Mouse (Mus musculus) liver, embryonic 13.5 days (tissue): ENCODE data around the gene Nicn1. TPM values are rescaled to one million over a fixed set of nuclear protein-coding genes. Genes with fewer than 3 reads are reported as not detected.
"Not testable (repeated sequence)": the region's sequence is repeated elsewhere in the genome, so short reads cannot be mapped to it uniquely, and the experiment has no call there.

Experiments
- ATAC-seq: fragments of 200-750 bp; cut with Nextera tagmentation; 2 replicates; pipeline ENCODE4 v1.8.0; 2017; ENCODE audit warnings: low read depth, mild to moderate bottlenecking, moderate number of reproducible peaks, moderate library complexity
- DNase-seq: peaks from one replicate; pipeline ENCODE4 v3.0.0; 2022
- H3K27ac ChIP-seq: fragments of 300-500 bp; sonication (generic); 2 replicates; pipeline ENCODE4 v1.5.1; 2015; ENCODE audit warnings: moderate library complexity, mild to moderate bottlenecking, inconsistent platforms
- H3K27me3 ChIP-seq: fragments of 300-500 bp; sonication (generic); 2 replicates; pipeline ENCODE4 v1.6.1; 2015; ENCODE audit warnings: mild to moderate bottlenecking, inconsistent platforms
- H3K36me3 ChIP-seq: fragments of 300-500 bp; sonication (generic); 2 replicates; pipeline ENCODE4 v1.6.1; 2015; ENCODE audit warnings: mild to moderate bottlenecking, inconsistent platforms
- H3K4me1 ChIP-seq: fragments of 300-500 bp; sonication (generic); replicated peaks from 2 replicates; pipeline ENCODE4 v1.6.1; 2015; ENCODE audit warnings: inconsistent platforms
- H3K4me2 ChIP-seq: fragments of 300-500 bp; sonication (generic); 2 replicates; pipeline ENCODE4 v1.6.1; 2015; ENCODE audit warnings: inconsistent platforms, mild to moderate bottlenecking, moderate library complexity
- H3K4me3 ChIP-seq: fragments of 300-500 bp; sonication (generic); replicated peaks from 2 replicates; pipeline ENCODE4 v1.5.1; 2015; ENCODE audit warnings: mild to moderate bottlenecking, inconsistent platforms
- H3K9ac ChIP-seq: fragments of 300-500 bp; sonication (generic); 2 replicates; pipeline ENCODE4 v1.6.1; 2015; ENCODE audit warnings: mild to moderate bottlenecking, inconsistent platforms
- H3K9me3 ChIP-seq: fragments of 300-500 bp; sonication (generic); replicated peaks from 2 replicates; pipeline ENCODE4 v1.6.1; 2016; ENCODE audit warnings: inconsistent platforms
- WGBS: fragments of 180-500 bp; shearing (Covaris S2); methylation state at CpG from one replicate; pipeline ENCODE4 v1.1.7; 2015; ENCODE audit not compliant: insufficient replicate concordance; 5-methylcytosine and 5-hydroxymethylcytosine counted together
- polyA plus RNA-seq: library from polyadenylated mRNA; unstranded; fragments of >200 nt; fragmentation: Nextera tagmentation; extraction: Ambion mirVana; gene quantifications from 2 replicates; pipeline ENCODE4 v1.2.1, GENCODE M21; 2015

The Nicn1 gene
- polyA plus RNA-seq, 1 experiment from 2014 or later = 4.7 TPM

DNA sequence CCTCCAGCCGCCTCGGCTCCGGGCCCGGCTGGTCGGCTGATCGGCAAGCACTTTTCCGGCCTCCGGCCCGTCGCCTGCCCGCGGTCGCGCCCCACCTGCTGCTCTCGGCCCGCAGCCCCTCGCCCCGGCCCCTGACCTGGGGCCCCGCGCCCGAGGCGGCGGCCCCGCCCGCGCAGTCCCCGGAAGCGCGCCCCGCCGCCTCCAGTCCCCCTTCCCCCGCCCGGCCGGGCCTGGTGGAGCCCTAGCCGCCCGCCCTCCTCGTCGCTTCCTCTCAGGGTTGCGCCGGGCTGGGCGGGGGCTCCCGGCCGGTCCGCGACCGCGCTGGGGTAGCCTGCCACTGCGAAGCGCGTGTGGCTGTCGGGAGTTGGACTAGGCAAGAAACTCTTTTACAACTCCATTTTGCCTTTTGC, 16.3 kb downstream of the Nicn1 start:
- peaks cover 65% of the 10 kb centered on the region for H3K4me1 ChIP-seq
- peak overlapping the region; percentile 99 for H3K9ac ChIP-seq
- H3K27ac ChIP-seq = peak overlapping the region; percentile 100
- no peaks in the 10 kb centered on the region for H3K27me3 ChIP-seq
- H3K4me2 ChIP-seq = peak overlapping the region; percentile 92
- peak; percentile 75 for DNase-seq
- peak overlapping the region; percentile 96 for H3K4me3 ChIP-seq
- ATAC-seq = peak; percentile 78
- H3K9me3 ChIP-seq = no peaks in the 10 kb centered on the region
- WGBS = under 1% methylated on average over 51 of the region's 51 CpGs
- peaks cover 28% of the 10 kb centered on the region for H3K36me3 ChIP-seq

DNA sequence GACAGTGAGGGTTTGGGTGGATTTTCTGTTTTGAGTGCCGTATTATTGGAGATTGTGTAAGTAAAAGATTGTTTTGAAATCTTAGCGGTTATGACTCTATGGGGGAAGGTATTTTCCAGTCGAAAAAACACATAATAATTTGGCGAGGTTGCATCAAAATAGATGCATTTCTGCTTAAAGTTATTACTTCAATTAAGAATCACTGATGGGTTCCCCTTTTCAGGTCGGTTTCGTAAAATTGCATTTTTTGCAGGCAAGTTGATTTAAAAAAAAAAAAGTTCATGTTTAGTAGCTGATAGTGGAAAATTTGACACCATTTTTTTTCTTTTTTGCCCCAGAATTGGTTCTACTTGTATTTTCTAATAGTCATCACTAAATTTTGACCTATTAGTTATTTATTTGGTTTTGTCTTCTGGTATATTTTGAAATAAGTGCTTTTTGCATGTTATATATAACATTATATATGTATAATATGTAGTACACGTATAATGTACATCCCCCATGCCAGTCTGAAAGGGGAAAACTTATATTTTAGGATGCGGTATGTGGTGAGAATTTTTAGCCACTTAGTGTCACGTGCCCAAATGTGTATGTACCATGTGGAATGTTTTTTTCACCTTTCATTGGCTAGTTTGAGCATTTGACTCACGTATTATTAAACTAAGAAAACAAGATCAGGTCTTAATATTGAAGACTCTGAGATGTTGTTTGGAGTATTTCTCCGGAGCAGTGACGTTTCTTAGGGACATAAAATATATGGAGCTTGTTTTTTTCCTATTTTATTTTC, 17.0 kb downstream of the Nicn1 start:
- WGBS = 6% methylated on average over 12 of the region's 12 CpGs
- DNase-seq (no peak), ATAC-seq (no peak)
- H3K27me3 ChIP-seq = no peaks in the 10 kb centered on the region
- H3K9ac ChIP-seq = peak overlapping the region; percentile 99
- H3K4me3 ChIP-seq = peak overlapping the region; percentile 96
- peaks cover 31% of the 10 kb centered on the region for H3K36me3 ChIP-seq
- peaks cover 71% of the 10 kb centered on the region for H3K4me1 ChIP-seq
- no peaks in the 10 kb centered on the region for H3K9me3 ChIP-seq
- H3K27ac ChIP-seq = peak overlapping the region; percentile 100
- peak overlapping the region; percentile 92 for H3K4me2 ChIP-seq

DNA sequence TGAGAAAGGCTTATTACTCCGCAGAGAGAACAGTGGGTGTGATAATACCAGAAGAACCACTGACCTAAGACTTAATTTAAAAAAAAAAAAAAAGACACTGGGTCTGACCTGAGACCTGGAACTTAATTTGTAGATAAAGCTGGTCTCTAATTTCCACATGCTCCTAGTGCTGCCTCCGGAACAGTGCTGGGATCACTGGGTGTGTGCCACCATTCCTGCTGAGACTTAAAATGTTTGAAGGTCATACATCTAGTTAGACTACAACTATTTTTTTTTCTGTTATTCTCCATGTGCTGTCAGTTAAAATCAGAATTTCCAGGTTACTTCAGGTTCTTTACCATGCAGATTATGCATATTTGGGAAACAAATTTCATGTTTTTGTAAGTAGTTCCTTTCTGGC, 17.9 kb downstream of the Nicn1 start:
- Histone ChIP-seq H3K27me3 (no peaks in the 10 kb centered on the region), H3K4me1 (peaks cover 77% of the 10 kb centered on the region), H3K4me2 (peak overlapping the region; percentile 92), H3K36me3 (peaks cover 22% of the 10 kb centered on the region), H3K9me3 (no peaks in the 10 kb centered on the region), H3K4me3 (peak overlapping the region; percentile 96), H3K9ac (peak overlapping the region; percentile 99), H3K27ac (peak overlapping the region; percentile 82)
- WGBS = 36% methylated on average over 2 of the region's 2 CpGs
- DNase-seq = no peak
- no peak for ATAC-seq

DNA sequence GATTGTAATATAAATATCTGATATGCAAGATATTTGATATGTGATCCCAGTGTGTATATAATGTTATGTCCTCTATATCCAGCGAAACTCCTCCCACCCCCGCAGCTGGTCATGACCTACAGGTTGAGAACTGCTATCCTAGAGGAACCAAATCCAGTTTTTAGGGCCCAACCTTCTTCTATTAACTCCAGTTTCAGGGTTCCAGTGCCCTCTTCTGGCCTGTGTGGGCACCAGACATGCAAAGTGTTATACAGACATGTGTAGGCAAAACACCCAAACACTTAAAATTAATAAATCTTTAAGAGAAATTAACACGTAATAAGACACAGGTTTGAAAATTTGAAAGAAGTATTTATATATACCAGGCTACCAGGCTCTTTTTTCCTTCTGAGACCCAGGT, 27.3 kb downstream of the Nicn1 start:
- 89% methylated on average over 3 of the region's 3 CpGs for WGBS
- H3K27me3 ChIP-seq = no peaks in the 10 kb centered on the region
- no peak overlapping the region for H3K4me2 ChIP-seq
- DNase-seq (no peak), ATAC-seq (no peak)
- H3K36me3 ChIP-seq = peaks cover 69% of the 10 kb centered on the region
- H3K27ac ChIP-seq = no peak overlapping the region
- no peaks in the 10 kb centered on the region for H3K9me3 ChIP-seq
- H3K9ac ChIP-seq = no peak overlapping the region
- H3K4me1 ChIP-seq = peaks cover 31% of the 10 kb centered on the region
- no peak overlapping the region for H3K4me3 ChIP-seq

DNA sequence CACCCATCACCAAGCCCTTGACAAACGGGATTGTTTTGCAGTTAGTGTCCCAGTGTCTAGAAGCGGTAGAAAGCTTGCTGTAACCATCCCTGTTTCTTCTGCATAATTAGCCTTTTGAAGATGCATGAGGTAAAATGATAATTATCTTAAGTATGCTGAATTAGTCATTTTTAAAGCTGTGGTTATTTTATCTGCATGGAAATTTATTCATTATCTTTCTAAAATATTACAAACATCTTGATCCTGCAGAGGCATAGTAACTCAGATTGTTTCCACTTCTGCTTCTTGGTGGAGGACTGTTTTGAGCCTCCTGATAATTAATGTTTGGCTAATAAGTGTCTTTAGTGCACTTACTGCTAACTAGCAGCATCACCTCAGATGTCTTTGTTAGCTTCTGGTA, 28.2 kb downstream of the Nicn1 start:
- no peaks in the 10 kb centered on the region for H3K9me3 ChIP-seq
- 80% methylated on average over 2 of the region's 2 CpGs for WGBS
- no peak overlapping the region for H3K9ac ChIP-seq
- peaks cover 68% of the 10 kb centered on the region for H3K36me3 ChIP-seq
- no peaks in the 10 kb centered on the region for H3K27me3 ChIP-seq
- H3K4me1 ChIP-seq = peaks cover 29% of the 10 kb centered on the region; the same call in 1 of the 2 replicates
- no peak for ATAC-seq
- H3K4me3 ChIP-seq = no peak overlapping the region
- no peak overlapping the region for H3K4me2 ChIP-seq
- no peak overlapping the region for H3K27ac ChIP-seq
- DNase-seq = no peak

DNA sequence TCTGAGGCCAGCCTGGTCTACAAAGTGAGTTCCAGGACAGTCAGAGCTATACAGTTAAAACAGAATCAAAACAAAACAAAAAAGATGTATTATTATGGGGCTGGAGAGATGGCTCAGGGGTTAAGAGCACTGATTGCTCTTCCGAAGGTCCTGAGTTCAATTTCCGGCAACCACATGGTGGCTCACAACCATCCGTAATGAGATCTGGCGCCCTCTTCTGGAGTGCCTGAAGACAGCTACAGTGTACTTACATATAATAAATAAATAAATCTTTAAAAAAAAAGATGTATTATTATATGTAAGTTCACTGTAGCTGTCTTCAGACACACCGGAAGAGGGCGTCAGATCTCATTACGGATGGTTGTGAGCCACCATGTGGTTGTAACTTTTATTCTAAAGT, 31.8 kb downstream of the Nicn1 start:
- not testable (repeated sequence) for H3K9ac ChIP-seq, H3K27me3 ChIP-seq, H3K27ac ChIP-seq, ATAC-seq, H3K9me3 ChIP-seq, H3K4me3 ChIP-seq, H3K4me2 ChIP-seq, DNase-seq
- Histone ChIP-seq H3K36me3 (peaks cover 70% of the 10 kb centered on the region), H3K4me1 (peaks cover 42% of the 10 kb centered on the region)
- 91% methylated on average over 7 of the region's 7 CpGs for WGBS

DNA sequence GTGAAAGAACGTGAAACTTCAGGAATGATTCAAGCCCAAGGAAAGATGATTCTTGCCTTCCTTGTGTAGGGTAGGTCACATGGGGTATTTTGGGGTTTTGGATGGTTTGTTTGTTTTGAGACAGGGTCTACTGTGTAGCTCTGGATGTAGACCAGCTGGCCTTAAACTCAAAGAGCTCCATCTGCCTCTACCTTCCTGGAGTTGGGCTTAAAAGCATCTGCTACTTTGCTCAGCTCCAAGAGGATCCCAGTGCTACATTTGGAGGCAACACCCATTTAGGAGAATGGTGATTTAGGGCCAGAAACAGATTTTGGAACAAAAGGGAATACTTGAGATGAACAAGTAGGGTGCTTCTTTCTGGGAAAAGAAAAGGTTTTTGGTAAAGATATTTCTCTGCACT, 34.6 kb downstream of the Nicn1 start:
- peak overlapping the region; percentile 25; the same call in 1 of the 2 replicates for H3K27ac ChIP-seq
- WGBS = 86% methylated on average over 1 of the region's 1 CpGs
- H3K36me3 ChIP-seq = peaks cover 79% of the 10 kb centered on the region
- H3K9ac ChIP-seq = peak overlapping the region; percentile 3; the same call in 1 of the 2 replicates
- DNase-seq (no peak), ATAC-seq (no peak)
- no peak overlapping the region for H3K4me3 ChIP-seq
- H3K4me2 ChIP-seq = no peak overlapping the region
- peaks cover 34% of the 10 kb centered on the region for H3K4me1 ChIP-seq
- H3K9me3 ChIP-seq = no peaks in the 10 kb centered on the region
- no peaks in the 10 kb centered on the region for H3K27me3 ChIP-seq

DNA sequence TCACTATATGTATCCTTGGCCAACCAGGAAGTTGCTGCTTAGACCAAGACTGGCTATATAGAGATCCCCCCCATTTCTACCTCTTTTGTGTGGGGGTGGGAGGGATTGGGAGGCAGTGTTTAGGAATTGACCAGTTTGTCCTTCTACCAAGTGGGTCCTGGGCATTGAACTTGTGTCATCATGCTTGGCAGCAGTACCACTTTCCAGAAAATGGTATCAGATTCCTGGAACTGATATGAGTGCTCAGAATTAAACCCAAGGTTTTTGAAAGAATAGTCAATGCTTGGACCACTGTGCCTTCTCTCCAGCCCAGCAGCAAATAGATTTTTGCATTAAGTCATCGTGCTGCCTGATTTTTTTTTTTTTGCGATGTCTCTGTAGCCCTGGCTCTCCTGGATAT, 35.6 kb downstream of the Nicn1 start:
- Histone ChIP-seq H3K9me3 (no peaks in the 10 kb centered on the region), H3K4me3 (no peak overlapping the region), H3K4me1 (peaks cover 34% of the 10 kb centered on the region), H3K27me3 (no peaks in the 10 kb centered on the region), H3K27ac (no peak overlapping the region), H3K4me2 (no peak overlapping the region), H3K9ac (no peak overlapping the region), H3K36me3 (peaks cover 79% of the 10 kb centered on the region)
- ATAC-seq (no peak), DNase-seq (no peak)
- WGBS = 91% methylated on average over 2 of the region's 2 CpGs

DNA sequence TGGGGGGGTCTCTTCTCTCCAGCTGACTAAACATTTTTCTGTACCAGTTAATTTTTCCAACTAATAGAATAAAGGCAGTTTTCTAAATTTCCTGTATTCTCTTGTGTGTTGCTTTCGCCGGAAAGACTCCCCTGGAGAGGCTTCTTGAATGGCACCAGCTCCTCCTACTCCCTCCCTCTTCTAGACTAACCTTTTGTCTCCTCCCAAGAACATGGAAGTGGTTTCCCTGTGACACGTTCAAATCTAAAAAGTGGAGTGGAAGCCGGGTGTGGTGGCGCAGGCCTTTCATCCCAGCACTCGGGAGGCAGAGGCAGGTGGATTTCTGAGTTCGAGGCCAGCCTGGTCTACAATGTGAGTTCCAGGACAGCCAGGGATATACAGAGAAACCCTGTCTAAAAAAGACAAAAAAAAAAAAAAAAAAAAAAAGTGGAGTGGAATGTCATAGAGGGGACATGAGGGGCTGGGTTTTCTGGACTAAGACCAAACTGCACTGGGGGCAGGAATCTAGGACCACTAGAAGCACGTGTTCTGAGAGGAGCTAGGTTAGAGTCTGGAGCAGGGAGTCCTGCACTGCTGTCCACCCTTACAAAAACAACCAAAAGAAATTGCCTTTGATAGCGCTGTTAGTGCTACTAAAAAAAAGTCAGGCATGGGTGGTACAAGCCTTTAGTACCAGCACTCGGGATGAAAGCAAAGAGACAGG, 47.8 kb downstream of the Nicn1 start:
- ATAC-seq (no peak), DNase-seq (no peak)
- WGBS = 46% methylated on average over 10 of the region's 10 CpGs
- peak overlapping the region; percentile 100 for H3K27ac ChIP-seq
- no peaks in the 10 kb centered on the region for H3K27me3 ChIP-seq
- H3K4me3 ChIP-seq = peak overlapping the region; percentile 92
- H3K4me2 ChIP-seq = peak overlapping the region; percentile 76
- H3K36me3 ChIP-seq = peaks cover 68% of the 10 kb centered on the region
- H3K4me1 ChIP-seq = peaks cover 44% of the 10 kb centered on the region
- H3K9me3 ChIP-seq = no peaks in the 10 kb centered on the region
- H3K9ac ChIP-seq = peak overlapping the region; percentile 80

DNA sequence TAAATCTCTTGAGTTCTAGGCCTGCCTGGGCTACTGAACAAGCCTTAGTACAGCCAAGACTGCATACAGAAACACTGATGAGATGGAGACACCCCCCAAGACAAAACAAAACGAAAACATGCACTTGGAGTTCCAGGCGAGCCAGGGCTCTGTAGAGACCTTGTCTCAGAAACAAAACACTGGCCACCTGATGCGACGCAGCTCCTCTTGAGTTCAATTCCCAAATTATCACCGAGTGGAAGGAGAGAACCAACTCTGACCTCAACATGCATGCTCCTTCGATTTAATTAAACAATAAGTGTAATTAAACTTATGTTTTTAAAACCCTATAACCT, 48.3 kb downstream of the Nicn1 start:
- DNase-seq (no peak), ATAC-seq (no peak)
- peak overlapping the region; percentile 100 for H3K27ac ChIP-seq
- H3K36me3 ChIP-seq = peaks cover 63% of the 10 kb centered on the region
- peaks cover 50% of the 10 kb centered on the region for H3K4me1 ChIP-seq
- peak overlapping the region; percentile 92 for H3K4me3 ChIP-seq
- peak overlapping the region; percentile 76 for H3K4me2 ChIP-seq
- peak overlapping the region; percentile 80 for H3K9ac ChIP-seq
- no peaks in the 10 kb centered on the region for H3K9me3 ChIP-seq
- no peaks in the 10 kb centered on the region for H3K27me3 ChIP-seq
- WGBS = 19% methylated on average over 6 of the region's 6 CpGs

DNA sequence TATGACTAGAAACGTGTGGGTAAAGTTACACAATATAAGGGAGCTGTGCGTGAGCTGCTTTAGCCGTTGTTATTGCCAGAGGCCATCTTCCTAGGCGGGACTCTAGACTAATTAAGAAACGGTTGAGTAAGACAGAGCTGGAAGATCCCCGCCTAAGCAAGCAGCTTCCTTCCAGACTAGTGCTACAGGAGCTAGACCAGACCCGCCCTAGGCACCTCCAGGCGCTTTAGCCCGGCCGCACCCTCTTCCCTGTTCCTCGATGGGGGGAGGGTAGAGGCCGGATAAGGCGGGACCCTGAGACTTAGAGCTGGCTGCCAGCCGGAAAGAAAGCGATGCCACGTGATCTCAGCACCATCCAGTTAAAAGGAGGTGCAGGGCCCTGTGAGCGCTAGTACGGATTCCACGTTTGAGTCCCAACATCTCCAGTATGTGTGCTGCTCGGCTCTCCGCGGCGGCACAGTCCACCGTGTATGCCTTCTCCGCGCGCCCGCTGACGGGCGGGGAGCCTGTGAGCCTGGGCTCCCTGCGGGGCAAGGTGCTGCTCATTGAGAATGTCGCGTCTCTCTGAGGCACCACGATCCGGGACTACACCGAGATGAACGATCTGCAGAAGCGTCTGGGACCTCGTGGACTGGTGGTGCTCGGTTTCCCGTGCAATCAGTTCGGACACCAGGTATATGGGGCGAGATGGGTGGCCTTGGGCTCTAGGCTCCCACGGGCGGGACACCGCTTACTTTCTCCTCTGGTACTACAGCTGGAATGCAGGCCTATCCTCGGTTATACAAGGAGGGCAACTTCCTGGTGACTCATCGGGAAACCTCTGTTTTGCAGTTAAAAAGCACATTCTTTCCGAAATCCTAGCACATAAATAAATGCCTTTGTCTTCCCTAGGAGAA, 48.9 kb downstream of the Nicn1 start, which contains the start of gene Gpx1:
Gene Gpx1 (plus strand): TSS at position 18 of the 896 bp plus-strand sequence.
- WGBS = under 1% methylated on average over 49 of the region's 49 CpGs
- peak within 1 kb of the TSS; percentile 99 for H3K9ac ChIP-seq
- peak within 1 kb of the TSS; percentile 76 for H3K4me2 ChIP-seq
- peaks cover 56% of the 10 kb centered on the region for H3K36me3 ChIP-seq
- H3K27ac ChIP-seq = peak within 1 kb of the TSS; percentile 100
- DNase-seq (peak; percentile 97), ATAC-seq (peak; percentile 92)
- H3K4me1 ChIP-seq = peaks cover 56% of the 10 kb centered on the region
- peak within 1 kb of the TSS; percentile 92 for H3K4me3 ChIP-seq
- H3K9me3 ChIP-seq = no peaks in the 10 kb centered on the region
- H3K27me3 ChIP-seq = no peaks in the 10 kb centered on the region
